Mouse (Mus musculus) megakaryocyte, embryonic 14.5 days (primary cell): ENCODE measurements around the gene Cxcl5.

Experiments used
- FLI1 ChIP-seq: IDR thresholded peaks from 2 replicates; pipeline ENCODE4 v1.6.1; 2012; ENCODE audit warnings: low read length, inconsistent platforms, mixed read lengths
- GATA1 ChIP-seq: IDR thresholded peaks from 3 replicates; pipeline ENCODE4 v1.6.1; 2012; ENCODE audit warnings: mixed read lengths, low read length, inconsistent platforms, borderline replicate concordance

GRCm38 (mm10) chr5:90722656-90723055, 36.5 kb upstream of the Cxcl5 start:
- TF ChIP-seq GATA1: no peak; the same call in 2 of the 3 replicates
- no peak for TF ChIP-seq FLI1
